Mouse (Mus musculus) left cerebral cortex, adult 2 months (tissue): ENCODE results near the gene Psma1. TPM values are rescaled to one million over a fixed set of nuclear protein-coding genes. Genes with fewer than 3 reads are reported as not detected.
A peak's percentile ranks its signal among the peaks of the same experiment; 100 is the strongest.

Experiments used
- DNase-seq, 2 experiments: peaks; one replicate each; pipeline ENCODE4 v3.0.0; 2021 to 2022; ENCODE audit warnings: low spot score in 2 of 2, mixed read lengths in 1 of 2; ENCODE audit errors: extremely low spot score in 1 of 2
- H3K27ac ChIP-seq: fragments of 200-600 bp; 2 replicates; pipeline ENCODE4 v1.8.1; 2022
- H3K4me3 ChIP-seq: fragments of 200-600 bp; 2 replicates; pipeline ENCODE4 v1.8.1; 2022
- CTCF ChIP-seq: fragments of 200-600 bp; IDR thresholded peaks from 2 replicates; pipeline ENCODE4 v1.8.1; 2022; ENCODE audit warnings: antibody characterized with exemption, mild to moderate bottlenecking, moderate library complexity
- intact Hi-C: fragments of 180-260 bp; cut with DNase I; formaldehyde crosslinking; loops from one replicate; pipeline ENCODE4 v1.15.1; 2025
- long read RNA-seq, 2 experiments: library from polyadenylated mRNA; stranded (forward); transcript quantifications; one replicate each; pipeline ENCODE4 v2.0.0; 2021; ENCODE audit warnings: borderline mapping rate in 2 of 2
- total RNA-seq, 2 experiments: library from RNA; stranded (reverse); gene quantifications; 2 replicates each; pipeline ENCODE4 v1.2.3; 2021

Psma1 gene
- total RNA-seq = 100 to 1,000 TPM in 1 of 2 experiments, 10 to 100 TPM in 1; 98.8 to 103 TPM
- long read RNA-seq, experiment 1, transcript Psma1-201 (10 exons, 1,201 nt) = major isoform, 53 of 68 reads
- long read RNA-seq, experiment 1, partial matches to known transcripts = 3 of 68 reads
- long read RNA-seq, experiment 1, other reads (novel, unspliced or antisense) = 7 of 68 reads
- long read RNA-seq, experiment 2, transcript Psma1-201 (10 exons, 1,201 nt) = major isoform, 21 of 31 reads
- long read RNA-seq, experiment 2, partial matches to known transcripts = 2 of 31 reads
- long read RNA-seq, experiment 2, other reads (novel, unspliced or antisense) = 5 of 31 reads

- peak; percentile 54 for TF ChIP-seq CTCF
- intact Hi-C loops = loop anchor here (1.0 to 5.0 kb wide), 3 partner anchors 22 to 216 kb away; partner anchors contain the start of genes Copb1 and Pde3b
- Histone ChIP-seq H3K4me3 (peak within 1 kb of the TSS; percentile 87), H3K27ac (peak within 1 kb of the TSS; percentile 77)
- DNase-seq = peak; percentile 97 to 98
These were observed at the start of gene Psma1 for GRCm38 (mm10) chr7:114276005-114276752. TSS of gene Psma1 (minus strand) at chr7:114276118.

DNA sequence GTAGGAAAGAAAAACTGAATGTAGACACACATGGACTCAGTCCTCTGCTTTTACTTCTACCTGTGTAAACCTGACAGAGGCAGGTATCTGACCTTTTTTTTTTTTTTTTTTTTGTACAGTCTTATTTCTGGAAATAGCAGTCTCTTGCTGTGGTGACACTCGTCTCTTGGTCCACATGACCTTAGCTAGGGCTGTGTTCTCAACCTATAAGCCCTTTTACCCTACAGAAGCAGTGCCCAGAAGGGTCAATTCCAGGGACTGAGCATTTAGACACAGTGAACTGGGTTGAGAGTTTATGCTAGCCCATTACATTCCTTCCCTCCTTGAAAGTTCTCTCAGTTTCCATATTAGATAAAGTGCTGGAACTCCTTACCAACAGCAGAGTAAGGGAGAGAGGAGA lies 47.6 kb upstream of the Psma1 start:
- Histone ChIP-seq H3K4me3 (no peak overlapping the region), H3K27ac (no peak overlapping the region)
- no peak for TF ChIP-seq CTCF
- DNase-seq = no peak
- intact Hi-C loops = no loop called here

DNA sequence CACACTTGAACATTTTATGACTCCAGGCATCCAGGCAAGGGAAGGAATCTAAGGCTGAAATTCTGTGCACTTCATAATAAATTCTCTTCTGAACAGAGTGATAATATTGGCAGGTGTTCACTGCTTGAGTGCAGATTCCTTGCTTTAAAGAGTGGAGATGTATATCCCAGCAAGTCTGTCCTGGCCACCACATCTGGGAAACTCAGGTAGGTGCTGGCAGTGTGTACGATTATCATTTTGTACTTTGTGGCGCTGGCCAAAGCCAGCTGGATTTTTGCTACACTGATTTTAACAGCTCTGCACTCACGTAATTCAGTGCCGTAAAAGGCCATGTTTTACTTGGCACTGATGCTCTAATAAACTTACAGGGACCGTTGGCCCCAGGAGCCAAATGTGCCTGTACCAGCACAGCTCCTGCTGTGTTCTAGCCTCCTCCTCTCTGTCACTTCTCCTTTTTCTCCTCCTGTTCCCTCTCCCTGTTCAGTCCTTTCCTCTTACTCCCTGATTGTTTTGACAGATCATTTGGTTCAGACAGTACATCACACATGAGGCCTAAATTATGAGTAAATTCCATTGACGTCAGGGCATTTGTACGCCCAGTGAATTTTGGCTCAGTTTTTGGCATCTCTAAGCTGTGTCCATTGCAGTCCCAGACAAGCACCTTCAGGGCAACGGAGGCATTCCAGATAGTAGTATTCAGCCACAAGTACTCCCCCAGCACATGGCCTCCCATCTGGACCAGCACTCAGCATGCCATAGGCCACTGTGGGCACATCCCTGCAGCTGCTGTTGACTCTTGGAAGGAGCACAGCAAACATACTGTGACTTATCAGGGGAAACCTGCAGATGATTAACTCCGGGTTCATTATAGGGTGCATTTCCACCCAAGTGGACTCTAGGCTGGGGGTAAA lies 46.9 kb upstream of the Psma1 start:
- intact Hi-C loops = no loop called here
- H3K4me3 ChIP-seq = no peak overlapping the region
- no peak for TF ChIP-seq CTCF
- DNase-seq = no peak
- H3K27ac ChIP-seq = no peak overlapping the region

GRCm38 (mm10) chr7:114321694-114322372 lies 45.9 kb upstream of the Psma1 start:
- no peak overlapping the region for H3K27ac ChIP-seq

DNA sequence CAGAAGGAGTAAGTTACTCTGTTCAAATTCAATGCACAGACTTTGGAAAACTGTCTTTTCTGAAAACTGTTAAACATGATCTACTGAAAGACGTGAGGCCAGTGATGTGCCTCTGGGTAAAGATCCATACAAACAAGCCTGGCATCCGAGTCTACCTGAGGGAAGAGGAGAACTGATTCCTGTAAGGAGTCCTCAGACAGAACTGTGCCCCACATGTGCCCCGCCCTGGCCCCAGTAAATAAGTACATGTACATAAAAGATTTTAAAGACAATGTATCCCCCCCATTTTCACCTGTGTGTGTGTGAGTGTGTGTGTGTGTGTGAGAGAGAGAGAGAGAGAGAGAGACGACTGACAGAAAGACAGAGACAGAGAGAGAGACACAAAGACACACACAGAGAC lies 42.0 kb upstream of the Psma1 start:
- Histone ChIP-seq H3K27ac (peak overlapping the region; percentile 44; the same call in 1 of the 2 replicates), H3K4me3 (no peak overlapping the region)
- no peak for DNase-seq
- intact Hi-C loops = no loop called here
- TF ChIP-seq CTCF = no peak

More at GRCm38 (mm10) chr7:114321694-114322372, 45.9 kb upstream of the Psma1 start:
- no peak overlapping the region for H3K4me3 ChIP-seq
- intact Hi-C loops = no loop called here
- TF ChIP-seq CTCF = no peak
- DNase-seq = no peak

- TF ChIP-seq CTCF = no peak
- intact Hi-C loops = no loop called here
- Histone ChIP-seq H3K27ac (peak overlapping the region; percentile 18; the same call in 1 of the 2 replicates), H3K4me3 (no peak overlapping the region)
- no peak for DNase-seq
These were observed 41.5 kb upstream of the Psma1 start for GRCm38 (mm10) chr7:114317389-114317792.

GRCm38 (mm10) chr7:114316361-114316871 lies 40.5 kb upstream of the Psma1 start:
- no peak for DNase-seq
- no peak for TF ChIP-seq CTCF
- Histone ChIP-seq H3K27ac (peak overlapping the region; percentile 18; the same call in 1 of the 2 replicates), H3K4me3 (no peak overlapping the region)
- intact Hi-C loops = no loop called here

DNA sequence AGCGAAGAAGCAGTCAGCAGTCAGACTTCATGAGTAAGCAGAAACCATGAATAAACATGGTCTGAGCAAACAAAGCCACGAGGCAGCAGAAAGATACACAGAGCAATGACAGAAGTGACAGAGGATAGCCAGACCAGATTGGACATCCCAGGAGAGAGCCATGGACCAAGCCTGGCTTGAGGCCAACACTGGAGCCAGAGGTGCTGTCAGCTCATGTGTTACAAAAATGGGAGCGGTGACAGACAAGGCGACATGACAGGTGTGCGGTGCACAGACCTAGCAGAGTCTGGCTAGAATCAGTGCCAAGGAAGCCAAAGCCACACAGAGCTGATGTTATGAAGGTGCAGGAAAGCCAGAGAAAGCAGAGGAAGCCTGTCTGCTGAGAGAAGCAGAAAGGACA lies 35.3 kb upstream of the Psma1 start:
- H3K4me3 ChIP-seq = no peak overlapping the region
- intact Hi-C loops = no loop called here
- peak overlapping the region; percentile 40; the same call in 1 of the 2 replicates for H3K27ac ChIP-seq
- TF ChIP-seq CTCF = no peak
- DNase-seq = no peak

GRCm38 (mm10) chr7:114309020-114309419 lies 33.1 kb upstream of the Psma1 start:
- no peak overlapping the region for H3K4me3 ChIP-seq
- no peak for DNase-seq
- intact Hi-C loops = no loop called here
- no peak overlapping the region for H3K27ac ChIP-seq
- TF ChIP-seq CTCF = no peak

DNA sequence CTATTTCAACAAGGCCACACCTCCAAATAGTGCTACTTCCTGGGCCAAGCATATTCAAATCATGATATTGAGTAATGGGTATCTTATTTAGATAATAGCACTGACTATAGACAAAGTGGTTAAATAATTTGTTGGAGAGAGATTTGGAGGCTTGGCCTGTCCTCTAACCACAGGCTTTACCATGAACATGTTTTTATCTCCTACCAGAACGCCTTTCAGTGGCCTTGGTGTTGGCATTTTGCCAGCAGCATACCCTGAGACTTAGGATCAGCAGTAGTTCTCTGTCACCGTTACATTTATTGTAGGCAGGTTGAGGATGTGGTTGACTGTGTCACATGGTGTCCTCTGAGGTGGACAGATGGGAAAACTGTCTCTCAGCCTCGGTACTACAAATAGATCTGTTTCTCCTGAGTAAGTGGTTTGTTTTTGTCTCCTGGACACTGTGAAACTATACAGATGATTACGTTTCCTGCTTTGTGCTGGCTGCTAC lies 25.4 kb upstream of the Psma1 start:
- no peak overlapping the region for H3K4me3 ChIP-seq
- intact Hi-C loops = no loop called here
- TF ChIP-seq CTCF = no peak
- DNase-seq = no peak
- no peak overlapping the region for H3K27ac ChIP-seq

DNA sequence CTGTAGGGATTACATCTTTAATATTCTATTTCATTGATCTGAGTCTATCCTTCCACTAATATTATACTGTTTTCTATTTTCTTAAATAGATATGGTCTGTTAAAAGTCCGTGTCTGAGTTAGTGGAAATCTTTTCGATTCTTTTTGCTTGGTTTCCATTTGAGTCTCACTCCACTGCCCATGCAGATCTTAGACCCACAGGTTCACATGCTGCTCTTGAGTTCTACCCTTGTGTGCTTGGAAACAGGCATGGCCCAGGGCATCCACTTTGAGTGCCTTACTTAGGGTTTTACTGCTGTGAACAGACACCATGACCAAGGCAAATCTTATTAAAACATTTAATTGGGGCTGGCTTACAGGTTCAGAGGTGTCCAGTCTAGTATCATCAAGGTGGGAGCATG lies 24.9 kb upstream of the Psma1 start:
- no peak for DNase-seq
- no peak overlapping the region for H3K27ac ChIP-seq
- intact Hi-C loops = no loop called here

More for the DNA sequence above, 24.9 kb upstream of the Psma1 start:
- H3K4me3 ChIP-seq = no peak overlapping the region
- no peak for TF ChIP-seq CTCF
